Mouse (Mus musculus) cerebellum, adult 2 months (tissue): ENCODE measurements around the gene Nbea. TPM values are rescaled to one million over a fixed set of nuclear protein-coding genes. Genes with fewer than 3 reads are reported as not detected.

Experiments used
- DNase-seq, 2 experiments: peaks; one replicate each; pipeline ENCODE4 v3.0.0; 2021
- H3K27ac ChIP-seq: fragments of 200-500 bp; 2 replicates; pipeline ENCODE4 v1.5.1; 2012; ENCODE audit warnings: low read length, control low read depth, inconsistent platforms; ENCODE audit not compliant: insufficient read depth
- H3K27me3 ChIP-seq: fragments of 200-500 bp; 2 replicates; pipeline ENCODE4 v1.6.1; 2012; ENCODE audit warnings: inconsistent platforms, mild to moderate bottlenecking, low read length, moderate library complexity; ENCODE audit not compliant: control insufficient read depth, insufficient read depth
- H3K4me1 ChIP-seq: fragments of 200-500 bp; 2 replicates; pipeline ENCODE4 v1.6.1; 2011; ENCODE audit warnings: low read length; ENCODE audit not compliant: control insufficient read depth, insufficient read depth
- H3K4me3 ChIP-seq: fragments of 200-500 bp; replicated peaks from 2 replicates; pipeline ENCODE3; 2011; ENCODE audit warnings: mild to moderate bottlenecking, low read depth, low read length, control low read depth; ENCODE audit not compliant: insufficient read depth
- CTCF ChIP-seq: fragments of 200-500 bp; IDR thresholded peaks from 2 replicates; pipeline ENCODE4 v1.5.1; 2011; ENCODE audit warnings: low read depth, mild to moderate bottlenecking, control low read depth, low read length, moderate library complexity, borderline replicate concordance; ENCODE audit not compliant: insufficient read depth
- POLR2A ChIP-seq: fragments of 200-500 bp; IDR thresholded peaks from 2 replicates; pipeline ENCODE4 v1.6.1; 2011; ENCODE audit warnings: low read length, control low read depth, borderline replicate concordance; ENCODE audit not compliant: insufficient read depth
- WGBS: fragments of 180-500 bp; shearing (Covaris S2); methylation state at CpG from one replicate; pipeline ENCODE4 v1.1.7; 2018; 5-methylcytosine and 5-hydroxymethylcytosine counted together
- polyA plus RNA-seq: library from polyadenylated mRNA; depleted of rRNA; stranded (reverse); fragments of >200 nt; gene quantifications from 2 replicates; pipeline ENCODE4 v1.2.3, GENCODE M21; 2012

Gene Nbea
- polyA plus RNA-seq, 1 experiment: 109 TPM

DNA sequence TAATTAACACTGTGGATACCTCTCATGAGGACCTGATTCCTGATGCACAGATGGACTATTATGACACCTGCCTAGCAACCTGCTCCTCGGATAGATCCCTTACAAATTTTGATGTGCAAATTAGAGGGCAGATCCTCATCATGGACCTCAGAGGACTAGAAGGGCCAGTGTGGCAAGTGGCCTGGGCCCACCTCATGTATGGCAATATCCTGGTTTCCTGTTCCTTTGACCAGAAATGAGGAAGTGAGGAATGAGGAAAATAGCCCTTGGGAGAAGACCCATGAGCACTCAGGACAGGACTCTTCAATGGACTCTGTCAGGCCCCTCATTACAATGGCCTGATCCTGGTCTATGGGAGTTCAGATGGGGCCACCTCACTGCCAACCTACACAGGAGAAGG is 336.4 kb downstream of the Nbea start:
- no peak for DNase-seq
- no peaks in the 10 kb centered on the region; the same call in 1 of the 2 replicates for H3K4me1 ChIP-seq
- no peak overlapping the region for H3K27ac ChIP-seq
- no peak overlapping the region for H3K4me3 ChIP-seq
- no peak for TF ChIP-seq CTCF
- TF ChIP-seq POLR2A: no peak
- no peaks in the 10 kb centered on the region for H3K27me3 ChIP-seq
- WGBS: 41% methylated on average over 1 of the region's 1 CpGs

DNA sequence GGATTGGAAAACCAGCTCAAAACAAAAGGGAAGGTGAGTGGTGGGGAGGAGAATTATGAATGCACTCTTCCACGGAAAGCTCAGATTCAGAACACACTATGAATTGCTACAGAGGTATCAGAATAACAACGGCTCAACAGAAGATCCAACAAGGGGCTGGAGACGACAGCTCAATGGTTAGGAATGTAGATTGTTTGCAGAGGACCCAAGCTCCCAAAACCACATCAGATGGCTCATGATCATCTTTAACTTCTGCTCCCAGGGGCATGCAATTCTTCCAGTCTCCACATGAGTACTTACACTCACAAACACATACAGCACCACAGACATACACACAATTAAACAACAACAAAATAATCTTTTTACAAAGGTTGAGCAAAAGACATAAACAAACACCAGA is 346.3 kb downstream of the Nbea start:
- no peak overlapping the region for H3K4me3 ChIP-seq
- DNase-seq: no peak
- H3K4me1 ChIP-seq: no peaks in the 10 kb centered on the region
- no peaks in the 10 kb centered on the region for H3K27me3 ChIP-seq
- 91% methylated on average over 3 of the region's 3 CpGs for WGBS
- H3K27ac ChIP-seq: no peak overlapping the region
- TF ChIP-seq POLR2A: no peak
- no peak for TF ChIP-seq CTCF

DNA sequence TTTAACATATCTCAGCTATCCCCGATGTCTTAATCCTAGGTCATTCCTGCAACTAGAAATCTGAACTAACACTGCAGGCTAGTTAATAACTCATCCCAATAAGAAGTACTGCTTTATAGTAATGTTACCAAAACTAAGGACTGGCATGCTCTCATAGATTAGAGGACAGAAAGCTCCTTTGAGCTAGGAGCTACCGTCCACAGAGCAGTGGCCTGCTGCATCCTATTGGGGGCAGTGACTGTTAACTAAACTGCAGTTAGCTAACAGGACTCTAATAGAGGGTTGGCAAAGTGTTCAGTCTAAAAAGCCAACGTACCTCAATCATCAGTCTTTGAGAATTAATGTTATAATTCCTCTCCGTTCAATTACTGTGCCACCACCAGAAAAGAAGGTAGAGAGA is 348.3 kb downstream of the Nbea start:
- 51% methylated on average over 4 of the region's 4 CpGs for WGBS
- Histone ChIP-seq H3K27me3 (no peaks in the 10 kb centered on the region), H3K4me1 (no peaks in the 10 kb centered on the region), H3K27ac (no peak overlapping the region), H3K4me3 (no peak overlapping the region)
- DNase-seq: no peak
- no peak; the same call in 1 of the 2 replicates for TF ChIP-seq CTCF
- no peak for TF ChIP-seq POLR2A

DNA sequence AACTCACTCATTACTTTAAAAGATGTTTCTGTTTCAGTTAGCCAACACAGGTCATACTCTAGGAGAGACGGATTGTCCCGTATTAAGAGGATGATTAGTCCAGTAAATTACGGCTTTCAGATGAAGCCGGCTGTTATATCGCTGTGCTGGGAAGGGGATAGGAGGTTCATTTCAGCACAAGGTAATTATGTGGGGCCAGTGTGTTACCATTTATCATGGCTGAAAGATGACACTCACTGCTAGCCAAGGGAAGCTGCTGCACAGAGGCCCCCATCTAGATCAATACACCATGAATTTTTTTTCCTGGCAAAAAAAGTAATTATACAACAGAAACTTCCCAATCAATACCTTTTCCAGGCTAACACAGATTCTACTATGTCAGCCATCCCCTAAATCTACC is 353.3 kb downstream of the Nbea start:
- DNase-seq: no peak
- H3K4me3 ChIP-seq: no peak overlapping the region
- no peaks in the 10 kb centered on the region for H3K4me1 ChIP-seq
- H3K27ac ChIP-seq: no peak overlapping the region
- no peak for TF ChIP-seq CTCF
- no peak for TF ChIP-seq POLR2A
- no peaks in the 10 kb centered on the region for H3K27me3 ChIP-seq
- WGBS: 96% methylated on average over 5 of the region's 5 CpGs

DNA sequence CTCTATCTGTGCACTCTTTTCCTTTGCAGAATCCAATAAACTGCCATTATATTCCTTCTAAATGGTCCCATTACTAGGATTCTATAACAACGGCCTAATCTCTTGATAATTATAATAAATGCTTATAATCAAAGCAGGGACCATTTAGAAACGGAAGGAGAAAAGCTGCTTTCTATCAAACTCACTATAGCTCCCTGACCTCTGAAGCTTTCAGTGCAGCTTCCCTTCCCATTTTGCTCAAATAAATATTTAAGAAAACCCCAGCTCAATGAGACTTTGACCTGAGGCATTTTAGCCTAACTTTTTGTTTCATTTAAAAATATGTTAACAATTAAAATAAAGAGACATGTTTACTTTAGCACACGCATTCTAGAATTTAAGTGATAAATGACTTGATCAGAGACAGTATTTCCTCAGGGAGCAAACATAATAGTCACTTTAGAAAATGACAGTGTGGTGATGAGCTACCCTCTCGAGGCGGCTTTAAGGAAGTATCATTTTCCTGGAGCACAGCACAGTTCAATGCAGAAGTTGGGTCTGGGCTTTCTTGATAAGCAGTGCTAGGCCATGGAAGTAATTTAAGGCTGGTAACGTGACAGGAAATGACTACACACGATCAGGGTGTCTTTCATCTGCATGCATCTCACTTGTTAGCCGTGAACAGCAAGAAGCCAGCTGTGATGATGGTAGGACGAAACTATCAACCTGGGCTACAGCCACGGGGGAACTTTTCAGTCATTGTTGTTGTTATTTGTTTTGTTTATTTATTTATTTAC is 354.8 kb downstream of the Nbea start:
- Histone ChIP-seq H3K4me1 (no peaks in the 10 kb centered on the region), H3K27me3 (no peaks in the 10 kb centered on the region), H3K4me3 (no peak overlapping the region), H3K27ac (no peak overlapping the region)
- no peak for TF ChIP-seq CTCF
- TF ChIP-seq POLR2A: no peak
- WGBS: 85% methylated on average over 10 of the region's 10 CpGs
- DNase-seq: no peak

DNA sequence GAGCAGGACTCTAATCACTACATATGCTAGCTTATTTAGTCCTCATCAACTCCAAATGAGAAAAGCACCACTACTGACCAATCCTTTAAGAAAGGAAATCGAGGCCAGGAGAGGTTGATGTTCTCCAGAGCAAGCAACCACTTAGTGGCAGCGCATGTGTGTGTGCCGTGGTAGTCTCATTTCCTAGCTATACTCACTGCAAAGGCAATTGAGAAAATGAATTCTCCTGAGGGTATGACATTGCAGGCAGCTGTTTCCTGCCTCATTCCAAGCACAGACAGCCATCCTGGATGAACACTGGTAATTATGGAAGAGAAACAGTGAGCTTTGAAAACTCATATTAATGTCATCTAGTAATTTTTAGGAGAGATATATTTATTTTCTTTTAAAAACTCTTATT is 358.6 kb downstream of the Nbea start:
- Histone ChIP-seq H3K27ac (no peak overlapping the region), H3K4me3 (no peak overlapping the region), H3K4me1 (no peaks in the 10 kb centered on the region), H3K27me3 (no peaks in the 10 kb centered on the region)
- 77% methylated on average over 3 of the region's 3 CpGs for WGBS
- DNase-seq: no peak
- TF ChIP-seq POLR2A (no peak), CTCF (no peak)

DNA sequence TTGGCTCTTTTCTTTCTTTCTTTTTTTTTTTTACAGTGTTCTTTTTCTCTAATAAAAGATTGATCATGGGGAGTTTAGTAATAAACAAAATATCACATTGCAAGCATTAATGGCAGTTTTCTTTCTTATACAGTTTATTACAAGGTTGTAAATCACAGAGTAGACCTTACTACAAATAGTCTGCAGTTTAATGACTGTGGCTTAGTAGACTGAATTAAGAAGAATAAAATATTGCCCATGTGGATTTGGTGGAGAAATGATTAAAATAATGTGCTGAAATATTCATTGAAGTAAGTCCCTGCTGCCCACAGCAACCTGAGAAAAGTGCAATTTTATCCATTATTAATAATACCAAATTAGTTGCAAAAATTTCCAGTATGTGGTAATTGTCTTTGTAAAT is 363.9 kb downstream of the Nbea start:
- no peak for DNase-seq
- no peak overlapping the region for H3K27ac ChIP-seq
- H3K4me1 ChIP-seq: peaks cover 5% of the 10 kb centered on the region
- TF ChIP-seq POLR2A (no peak), CTCF (no peak)
- H3K27me3 ChIP-seq: no peaks in the 10 kb centered on the region
- H3K4me3 ChIP-seq: no peak overlapping the region

DNA sequence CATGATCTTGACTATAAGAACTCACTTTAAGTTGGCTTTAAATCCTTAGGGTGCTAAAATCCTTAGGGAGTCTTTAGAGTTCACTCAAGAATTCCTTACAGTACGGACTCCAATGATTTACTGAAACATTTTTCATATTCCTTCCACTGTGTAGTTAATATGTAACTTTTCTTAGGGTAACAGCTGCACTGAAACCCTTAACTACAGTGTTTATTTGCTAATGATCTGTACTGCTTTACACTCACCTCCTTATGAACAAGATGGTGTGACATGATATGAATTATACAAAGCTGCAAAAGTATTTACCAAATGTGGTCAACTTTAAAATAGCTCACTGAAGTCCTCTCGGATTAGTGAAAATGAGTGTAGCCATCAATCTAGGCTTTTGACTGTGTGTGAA is 365.4 kb downstream of the Nbea start:
- Histone ChIP-seq H3K4me3 (no peak overlapping the region), H3K4me1 (peaks cover 5% of the 10 kb centered on the region), H3K27me3 (no peaks in the 10 kb centered on the region), H3K27ac (no peak overlapping the region)
- no peak for DNase-seq
- TF ChIP-seq POLR2A: no peak
- TF ChIP-seq CTCF: no peak
- WGBS: 96% methylated on average over 2 of the region's 2 CpGs
